Mouse (Mus musculus): ENCODE results near the gene 1190002N15Rik. TPM values are rescaled to one million over a fixed set of nuclear protein-coding genes. Genes with fewer than 3 reads are reported as not detected.
A peak's percentile ranks its signal among the peaks of the same experiment; 100 is the strongest.

Gene 1190002N15Rik
- total and polyA plus RNA-seq, 2 experiments from 2014 or later = 8.9 to 33.1 TPM

DNA sequence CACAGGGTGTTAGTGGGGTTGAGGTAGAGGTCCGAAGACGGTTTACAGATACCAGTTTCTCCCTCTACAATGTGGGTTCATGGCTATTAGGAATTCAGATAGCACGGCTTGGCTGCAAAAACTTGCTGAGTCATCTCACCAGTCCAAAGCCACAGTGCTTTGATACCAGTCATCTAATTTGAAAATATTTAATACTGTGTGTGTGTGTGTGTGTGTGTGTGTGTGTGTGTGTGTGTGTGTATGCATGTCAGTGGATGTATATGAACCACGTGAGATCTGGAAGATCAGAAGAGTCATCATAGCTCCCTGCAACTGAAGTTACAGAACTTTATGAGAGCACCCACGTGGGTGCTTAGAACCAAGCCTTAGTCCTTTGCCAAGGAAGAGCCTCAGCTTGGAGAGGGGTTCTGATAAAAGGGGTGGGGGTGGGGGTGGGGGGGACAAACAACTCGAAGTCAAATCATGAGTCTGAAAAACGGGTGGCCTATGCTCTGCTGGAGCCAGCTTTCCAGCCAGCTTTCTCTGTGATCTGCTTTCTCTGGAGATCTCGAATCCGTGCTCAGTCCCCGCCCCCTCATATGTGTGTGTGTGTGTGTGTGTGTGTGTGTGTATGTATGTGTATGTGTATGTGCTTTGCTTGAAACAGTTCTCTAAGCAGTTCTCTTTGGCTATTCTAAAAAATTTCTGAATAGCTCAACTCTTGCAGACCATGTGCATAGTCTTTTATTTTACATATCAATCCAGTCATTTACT is 2.6 kb upstream of the 1190002N15Rik start:
- WGBS = 41% methylated on average over 10 of the region's 10 CpGs
- DNase-seq (ENCODE audit: low spot score) = no peak
- ATAC-seq (ENCODE audit: low FRiP score) = no peak

DNA sequence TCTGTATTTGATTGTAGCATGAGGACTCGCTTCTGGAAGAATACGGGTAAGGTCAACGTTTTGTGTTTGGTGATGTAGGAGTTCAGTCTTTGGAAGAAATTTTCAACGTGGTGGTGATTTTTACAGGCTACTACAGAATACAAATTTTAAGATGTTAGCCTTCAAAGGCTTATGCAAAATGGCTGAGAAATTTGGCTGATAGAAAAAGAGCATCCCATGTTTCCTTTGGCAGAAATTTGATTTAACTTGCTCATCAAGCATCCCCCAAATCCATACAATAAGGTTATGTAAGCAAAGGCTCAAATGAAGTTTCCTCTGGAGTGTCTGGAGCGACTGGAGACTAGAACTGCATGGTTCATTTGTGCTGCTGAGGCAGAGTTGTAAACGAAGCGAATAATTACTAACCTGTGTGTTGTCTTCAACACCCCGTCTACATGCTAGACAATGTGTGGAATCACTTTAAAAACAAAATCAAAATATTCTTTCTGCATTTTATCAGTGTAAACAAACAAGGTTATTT is 1.5 kb upstream of the 1190002N15Rik start:
- Histone ChIP-seq H3K4me1 (ENCODE audit: insufficient read depth, low read length) (peaks cover 1% of the 10 kb centered on the region; the same call in 1 of the 2 replicates), H3K9ac (replicated peaks; ENCODE audit: low read length, poor library complexity, severe bottlenecking) (peak overlapping the region; percentile 77; the same call in 1 of the 2 replicates), H3K4me2 (ENCODE audit: low read depth, low read length, poor library complexity, severe bottlenecking) (peak overlapping the region; percentile 86), H3K27ac (ENCODE audit: low read depth, low read length) (no peak overlapping the region), H3K4me3 (ENCODE audit: low read depth, low read length) (peak overlapping the region; percentile 82), H3K9me3 (ENCODE audit: low read length) (no peaks in the 10 kb centered on the region), H3K27me3 (ENCODE audit: insufficient read depth, low read length) (no peaks in the 10 kb centered on the region), H3K36me3 (ENCODE audit: insufficient read depth, low read length) (no peaks in the 10 kb centered on the region)
- no peak for TF ChIP-seq CTCF (IDR thresholded peaks at IDR 0.05)
- 28% methylated on average over 8 of the region's 8 CpGs for WGBS
- DNase-seq (ENCODE audit: low spot score) (no peak), ATAC-seq (ENCODE audit: low FRiP score) (no peak)

More for the DNA sequence above, 2.6 kb upstream of the 1190002N15Rik start:
- H3K36me3 ChIP-seq (ENCODE audit: insufficient read depth, low read length) = no peaks in the 10 kb centered on the region
- no peaks in the 10 kb centered on the region for H3K27me3 ChIP-seq (ENCODE audit: insufficient read depth, low read length)
- no peak overlapping the region for H3K4me3 ChIP-seq (ENCODE audit: low read depth, low read length)
- H3K9ac ChIP-seq (replicated peaks; ENCODE audit: low read length, poor library complexity, severe bottlenecking) = no peak overlapping the region
- no peak for TF ChIP-seq CTCF (IDR thresholded peaks at IDR 0.05)
- no peaks in the 10 kb centered on the region for H3K9me3 ChIP-seq (ENCODE audit: low read length)
- H3K4me2 ChIP-seq (ENCODE audit: low read depth, low read length, poor library complexity, severe bottlenecking) = no peak overlapping the region
- no peaks in the 10 kb centered on the region for H3K4me1 ChIP-seq (ENCODE audit: insufficient read depth, low read length)
- H3K27ac ChIP-seq (ENCODE audit: low read depth, low read length) = no peak overlapping the region

DNA sequence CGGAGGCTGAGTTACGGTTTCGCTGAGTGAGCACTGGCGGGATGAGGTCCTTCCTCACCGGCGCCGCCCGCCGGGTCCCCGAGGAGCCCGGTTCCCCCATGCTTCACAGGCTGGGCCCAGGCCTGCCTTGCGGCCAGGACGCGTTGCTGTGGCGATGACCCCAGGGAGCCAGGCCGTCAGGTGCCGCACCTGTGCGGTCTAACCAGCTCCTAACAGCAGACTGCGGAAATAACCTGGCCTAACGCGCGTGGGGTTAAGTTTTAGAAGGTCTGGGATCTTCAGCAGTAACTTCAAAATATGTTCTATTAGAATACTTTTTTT is 902 bp upstream of the 1190002N15Rik start:
- WGBS = under 1% methylated on average over 22 of the region's 22 CpGs
- Histone ChIP-seq H3K9me3 (ENCODE audit: low read length) (no peaks in the 10 kb centered on the region), H3K36me3 (ENCODE audit: insufficient read depth, low read length) (no peaks in the 10 kb centered on the region), H3K4me2 (ENCODE audit: low read depth, low read length, poor library complexity, severe bottlenecking) (peak overlapping the region; percentile 86), H3K4me3 (ENCODE audit: low read depth, low read length) (peak overlapping the region; percentile 82), H3K4me1 (ENCODE audit: insufficient read depth, low read length) (peaks cover 6% of the 10 kb centered on the region), H3K27me3 (ENCODE audit: insufficient read depth, low read length) (no peaks in the 10 kb centered on the region), H3K27ac (ENCODE audit: low read depth, low read length) (peak overlapping the region; percentile 98), H3K9ac (replicated peaks; ENCODE audit: low read length, poor library complexity, severe bottlenecking) (peak overlapping the region; percentile 77)
- no peak for TF ChIP-seq CTCF (IDR thresholded peaks at IDR 0.05)
- no peak for DNase-seq (ENCODE audit: low spot score)
- ATAC-seq (ENCODE audit: low FRiP score) = no peak; the same call in 1 of the 2 replicates

DNA sequence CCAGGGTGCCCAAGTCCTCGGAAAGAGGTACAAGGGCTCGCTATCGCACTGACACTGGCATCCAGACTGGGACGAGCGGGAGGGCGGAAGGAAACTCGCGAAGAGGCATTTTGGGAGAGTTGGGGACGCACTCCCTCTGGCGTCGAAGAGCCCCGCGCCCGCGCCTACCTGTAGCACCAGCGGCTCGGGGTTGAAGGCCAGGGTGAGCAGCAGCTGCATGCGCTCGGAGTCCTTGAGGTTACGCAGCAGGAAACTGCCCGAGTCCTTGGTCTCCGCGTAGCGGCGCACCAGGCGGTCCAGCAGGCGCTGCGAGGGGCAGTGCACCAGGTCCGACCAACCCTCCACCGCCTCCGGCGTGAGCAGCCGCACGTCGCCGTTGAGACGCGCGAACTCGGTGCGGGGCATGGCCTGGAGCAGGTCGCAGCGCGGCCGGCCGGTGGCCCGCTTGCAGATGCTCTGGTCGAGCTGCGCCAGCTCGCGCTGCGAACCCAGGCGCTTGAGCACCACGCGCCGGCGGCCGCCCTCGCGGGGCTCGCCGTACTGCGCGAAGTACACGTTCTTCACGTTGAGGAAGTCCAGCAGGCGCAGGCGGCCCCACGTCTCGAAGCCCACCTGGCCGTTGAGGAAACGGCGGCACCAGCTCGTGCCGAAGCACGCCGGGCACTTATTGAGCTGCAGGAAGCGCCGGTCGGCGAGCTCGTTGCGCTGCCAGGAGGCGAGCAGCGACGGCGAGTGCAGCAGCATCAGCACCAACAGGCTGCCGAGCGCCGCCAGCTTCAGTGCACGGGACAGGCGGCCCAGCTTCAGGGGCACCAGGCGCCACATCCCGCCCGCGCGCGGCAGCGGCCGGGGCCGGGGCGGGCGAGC is 597 bp downstream of the 1190002N15Rik start:
- under 1% methylated on average over 96 of the region's 103 CpGs for whole genome bisulfite sequencing
- peaks cover 6% of the 10 kb centered on the region for H3K4me1 ChIP-seq (ENCODE audit: insufficient read depth, low read length)

DNA sequence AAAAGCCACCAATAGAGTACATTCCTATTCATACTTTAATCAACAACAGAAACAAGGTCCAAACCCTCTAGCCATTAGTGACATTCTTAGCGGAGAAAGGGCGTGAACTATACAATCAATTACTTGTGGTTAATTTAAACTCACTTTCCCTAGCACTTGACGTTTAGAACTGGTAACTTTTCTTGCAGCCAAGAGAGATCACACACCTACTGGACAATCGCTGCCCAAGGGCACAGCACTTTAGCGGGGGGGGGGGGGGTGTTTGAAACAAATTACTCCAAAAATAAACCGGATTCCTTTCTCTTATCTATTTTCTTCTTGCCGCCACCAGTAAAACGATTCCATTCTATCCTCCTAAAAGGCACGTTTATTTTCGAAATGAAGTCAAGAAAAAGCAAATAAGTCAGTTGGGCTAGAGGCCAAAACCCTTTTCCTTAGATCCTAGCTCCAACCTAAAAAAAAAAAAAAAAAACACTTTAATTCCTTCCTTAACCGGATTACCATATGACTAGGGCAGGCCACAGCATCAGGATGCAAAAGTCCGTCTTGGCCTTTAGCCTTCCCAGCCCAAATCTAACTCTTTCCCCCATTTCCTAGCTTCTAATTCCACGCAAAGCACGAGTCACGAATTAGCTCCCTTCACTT is 1.5 kb downstream of the 1190002N15Rik start:
- DNase-seq (ENCODE audit: low spot score) (no peak), ATAC-seq (ENCODE audit: low FRiP score) (no peak)
- Histone ChIP-seq H3K4me1 (ENCODE audit: insufficient read depth, low read length) (peaks cover 6% of the 10 kb centered on the region), H3K9me3 (ENCODE audit: low read length) (no peaks in the 10 kb centered on the region), H3K4me3 (ENCODE audit: low read depth, low read length) (peak overlapping the region; percentile 82), H3K4me2 (ENCODE audit: low read depth, low read length, poor library complexity, severe bottlenecking) (peak overlapping the region; percentile 86), H3K27me3 (ENCODE audit: insufficient read depth, low read length) (no peaks in the 10 kb centered on the region), H3K27ac (ENCODE audit: low read depth, low read length) (peak overlapping the region; percentile 98), H3K9ac (replicated peaks; ENCODE audit: low read length, poor library complexity, severe bottlenecking) (peak overlapping the region; percentile 77), H3K36me3 (ENCODE audit: insufficient read depth, low read length) (no peaks in the 10 kb centered on the region)
- TF ChIP-seq CTCF (IDR thresholded peaks at IDR 0.05) = no peak
- 1% methylated on average over 15 of the region's 15 CpGs for WGBS

More for the DNA sequence above, 597 bp downstream of the 1190002N15Rik start:
- Histone ChIP-seq H3K9me3 (ENCODE audit: low read length) (no peaks in the 10 kb centered on the region), H3K4me3 (ENCODE audit: low read depth, low read length) (peak overlapping the region; percentile 82), H3K4me2 (ENCODE audit: low read depth, low read length, poor library complexity, severe bottlenecking) (peak overlapping the region; percentile 86), H3K27me3 (ENCODE audit: insufficient read depth, low read length) (no peaks in the 10 kb centered on the region), H3K27ac (ENCODE audit: low read depth, low read length) (peak overlapping the region; percentile 98), H3K36me3 (ENCODE audit: insufficient read depth, low read length) (no peaks in the 10 kb centered on the region), H3K9ac (replicated peaks; ENCODE audit: low read length, poor library complexity, severe bottlenecking) (peak overlapping the region; percentile 77)
- ATAC-seq (ENCODE audit: low FRiP score) = peak; percentile 70
- peak; percentile 75 for DNase-seq (ENCODE audit: low spot score)
- peak; percentile 65 for TF ChIP-seq CTCF (IDR thresholded peaks at IDR 0.05)

Measured in midbrain, postnatal 0 days (tissue).